Mouse (Mus musculus) neutrophil, adult 83 days (primary cell): ENCODE data around the gene Dnah8. TPM values are rescaled to one million over a fixed set of nuclear protein-coding genes. Genes with fewer than 3 reads are reported as not detected.

Experiments
- total RNA-seq, 2 experiments: library from RNA; stranded (reverse); gene quantifications; one replicate each; pipeline ENCODE4 v1.2.4; 2023

Gene Dnah8
- total RNA-seq, result 10 to 100 TPM; 23.2 to 29.8 TPM

DNA sequence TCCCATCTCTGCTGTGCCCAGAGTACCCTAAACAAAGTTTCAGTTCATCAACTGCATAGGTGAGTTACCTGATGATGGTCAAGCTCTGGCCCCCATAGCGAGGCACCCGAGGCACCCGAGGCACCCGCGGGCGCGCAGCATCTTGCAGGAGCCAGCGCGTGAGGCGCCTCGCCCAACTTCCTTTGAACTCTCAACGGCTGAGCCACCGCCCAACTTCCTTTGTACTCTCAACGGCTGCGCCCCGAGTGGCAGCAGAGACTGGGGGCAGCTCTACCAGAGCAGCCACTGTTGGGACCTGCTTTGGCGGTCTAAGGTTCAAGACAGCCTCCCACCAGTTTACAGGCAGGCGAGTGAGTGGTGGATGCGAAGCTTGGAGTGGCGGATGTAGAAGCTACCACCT is at the start of gene Dnah8:
TSS of gene Dnah8 (plus strand) at position 223 of the 400 bp plus-strand sequence.

DNA sequence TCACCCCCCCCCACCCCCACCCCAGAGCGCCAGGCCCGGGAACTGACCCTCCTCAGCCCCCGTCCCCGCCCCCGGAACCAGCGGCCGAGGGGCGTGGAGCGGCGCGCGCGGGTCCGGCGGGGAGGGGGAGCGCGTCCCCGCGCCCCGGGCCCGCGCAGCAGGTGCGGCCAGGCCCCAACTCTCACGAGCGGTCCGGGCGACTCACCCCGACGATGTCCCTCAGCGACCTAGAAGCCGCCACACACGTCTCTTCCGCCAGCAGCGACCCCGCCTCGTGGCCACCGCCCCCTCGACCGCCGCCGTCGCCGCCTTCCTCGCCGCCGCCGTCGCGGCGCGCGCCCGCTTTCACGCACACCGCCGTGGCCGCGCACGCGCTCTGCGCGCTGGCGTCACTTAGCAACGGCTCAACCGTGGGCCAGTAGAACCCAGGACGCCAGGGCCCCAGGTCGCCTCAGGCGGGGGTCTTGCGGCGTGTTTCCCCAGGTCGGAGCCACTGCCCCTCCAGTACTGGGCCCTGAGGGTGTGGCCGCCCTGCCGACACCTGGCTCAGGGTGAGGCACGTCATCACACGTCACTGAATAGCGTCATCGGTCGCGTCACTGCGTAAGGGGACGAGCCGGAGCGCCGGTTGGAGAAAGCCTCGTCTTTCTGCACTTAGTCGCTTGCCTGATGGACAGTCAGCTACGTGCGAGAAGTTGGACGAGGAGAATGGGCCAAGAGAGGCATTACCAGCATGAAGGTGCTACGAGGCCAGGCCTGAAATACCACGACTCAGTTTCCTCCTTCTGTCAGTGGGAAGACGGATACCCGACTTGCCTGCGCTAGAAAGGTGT is 48.0 kb upstream of the Dnah8 start, which contains the start of gene Btbd9:
TSS of gene Btbd9 (minus strand) at position 548 of the 833 bp plus-strand sequence.

DNA sequence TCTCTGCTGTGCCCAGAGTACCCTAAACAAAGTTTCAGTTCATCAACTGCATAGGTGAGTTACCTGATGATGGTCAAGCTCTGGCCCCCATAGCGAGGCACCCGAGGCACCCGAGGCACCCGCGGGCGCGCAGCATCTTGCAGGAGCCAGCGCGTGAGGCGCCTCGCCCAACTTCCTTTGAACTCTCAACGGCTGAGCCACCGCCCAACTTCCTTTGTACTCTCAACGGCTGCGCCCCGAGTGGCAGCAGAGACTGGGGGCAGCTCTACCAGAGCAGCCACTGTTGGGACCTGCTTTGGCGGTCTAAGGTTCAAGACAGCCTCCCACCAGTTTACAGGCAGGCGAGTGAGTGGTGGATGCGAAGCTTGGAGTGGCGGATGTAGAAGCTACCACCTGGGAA is 2.6 kb downstream of the Dnah8 start, which contains the start of gene Glo1:
TSS of gene Glo1 (minus strand) at position 153 of the 400 bp plus-strand sequence.

DNA sequence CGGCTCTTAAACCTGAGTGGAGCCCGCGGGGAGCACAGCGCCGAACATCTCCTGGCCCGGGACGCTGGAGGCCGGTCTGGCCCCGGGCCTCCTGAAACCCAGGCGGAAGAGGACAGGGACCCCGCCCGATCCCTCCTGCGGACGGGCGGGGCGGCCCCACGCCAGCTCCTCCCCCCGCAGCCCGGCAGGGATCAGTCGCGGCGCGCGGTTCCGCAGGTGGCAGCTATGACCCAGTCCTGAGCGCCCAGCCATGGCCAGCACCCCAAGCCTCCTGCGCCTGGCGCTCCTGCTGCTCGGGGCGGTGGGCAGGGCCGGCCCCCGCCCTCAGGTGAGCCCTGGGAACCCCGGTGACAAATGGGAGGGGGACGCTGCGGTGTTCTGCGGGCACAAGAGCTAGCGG is 277.5 kb downstream of the Dnah8 start, which contains the start of gene Glp1r:
TSS of gene Glp1r (plus strand) at position 191 of the 400 bp plus-strand sequence.

Other genes with a start within 250 kb of the Dnah8 start
- gene Btbd9, start 47.9 kb upstream of the Dnah8 start, total RNA-seq, result 10 to 100 TPM; 49.9 to 59.1 TPM
- gene Glo1, start 2.5 kb downstream of the Dnah8 start, total RNA-seq, result 10 to 100 TPM; 26.0 to 28.0 TPM